ENCODE assay signal across 26 mouse cellular contexts in the genomic region with DNA sequence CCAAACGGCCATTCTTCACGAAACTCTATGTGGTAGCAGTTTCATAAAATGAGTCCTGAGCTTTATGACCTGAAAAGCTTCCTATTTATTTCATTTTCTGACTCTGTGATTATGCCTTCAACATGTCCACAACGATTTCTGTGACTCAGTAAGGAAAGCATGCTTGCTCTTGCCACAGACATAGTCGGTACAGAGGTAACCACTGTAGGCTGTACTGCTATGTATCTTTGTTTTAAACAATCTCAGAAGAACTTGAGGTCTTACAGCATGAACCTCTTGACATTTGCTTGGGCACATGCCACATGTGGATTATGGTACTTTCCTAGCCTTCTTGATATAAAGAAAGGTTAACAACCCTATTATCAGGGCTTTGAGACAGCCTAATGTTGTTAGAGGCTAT.
DNase-seq lines count a peak whose midpoint lies in the region; ATAC-seq and TF ChIP-seq lines count a peak whose summit lies in the region.
"Had no signal": no experiment of that assay in that cellular context is flagged by ENCODE, and none has a peak within 500 bp of the region (broad histone marks: within the 10 kb centered on the region; RNA-seq: fewer than 3 reads in every experiment).

No protein-coding gene starts in this region.

- TF ChIP-seq POLR2A in embryonic fibroblast, embryonic 13.5 days (IDR thresholded peaks at IDR 0.05; ENCODE audit: low read depth, low read length) = no peak

- TF ChIP-seq CTCF in Patski (IDR thresholded peaks at IDR 0.05) = no peak
- TF ChIP-seq CTCF in embryonic fibroblast, embryonic 13.5 days (IDR thresholded peaks at IDR 0.05; ENCODE audit: borderline replicate concordance, insufficient read depth, low read length) = no peak

- DNase-seq in 3134 (ENCODE audit: extremely low read depth, insufficient read length, low spot score) (peak; percentile 39), Patski (ENCODE audit: low read depth, low spot score) (no peak)
- DNase-seq in Muller cell, postnatal 12 days (ENCODE audit: inconsistent ontology term) = peak; percentile 31
- DNase-seq in cerebellum, adult 9-11 months = no peak
- DNase-seq in left cerebral cortex, postnatal 25 days (ENCODE audit: low spot score in 2 of 2) = no peak
- DNase-seq in yolk sac, embryonic 10.5 days (ENCODE audit: low spot score) = no peak
- DNase-seq: adrenal gland, adult 8-10 months; adrenal gland, postnatal 14 days; adrenal gland, postnatal 36 days; B cell, adult 2 months; cerebellum, adult 11-12 months; cerebellum, adult 2 months; cerebellum, adult 9-10 months; cerebellum, postnatal 14 days; cerebellum, postnatal 36 days; embryo, embryonic 11 days had no signal

- H3K27me3 ChIP-seq in Patski = no peaks in the 10 kb centered on the region
- H3K27me3 ChIP-seq: CH12.LX; embryonic facial prominence, embryonic 13.5 days; embryonic facial prominence, embryonic 15.5 days; forebrain, embryonic 12.5 days had no signal

- intact Hi-C loops in left cerebral cortex, postnatal 25 days (cut with DNase I) = no loop called here

- no peak overlapping the region for H3K4me3 ChIP-seq in embryonic fibroblast, embryonic 13.5 days (ENCODE audit: insufficient read depth, low read length)
- H3K4me3 ChIP-seq: embryonic facial prominence, embryonic 13.5 days; embryonic facial prominence, embryonic 15.5 days; forebrain, embryonic 10.5 days; forebrain, embryonic 12.5 days had no signal

- peaks cover 10% of the 10 kb centered on the region for H3K4me1 ChIP-seq in embryonic fibroblast, embryonic 13.5 days (ENCODE audit: control insufficient read depth, insufficient read depth, low read length)
- H3K4me1 ChIP-seq: embryonic facial prominence, embryonic 13.5 days; embryonic facial prominence, embryonic 15.5 days; forebrain, embryonic 10.5 days; forebrain, embryonic 12.5 days had no signal

- in situ Hi-C loops in Patski (cut with MboI; ENCODE audit: low pct_unique_long_range_greater_than_20kb) = no loop called here

- peak; percentile 31 for ATAC-seq in Patski
- no peak for ATAC-seq in monocyte, adult 5-6 weeks (replicated peaks; ENCODE audit: insufficient number of reproducible peaks, low FRiP score, low TSS enrichment, poor library complexity, severe bottlenecking)
- ATAC-seq: CD4-positive, CD25-positive, alpha-beta regulatory T cell, adult 4 months; forebrain, embryonic 14.5 days; forebrain, embryonic 16.5 days had no signal

- POLR2A ChIA-PET in Patski (lab: Charles Lee) = no interaction called here

- peak overlapping the region; percentile 92 for H3K27ac ChIP-seq in embryonic fibroblast, embryonic 13.5 days (ENCODE audit: insufficient read depth, low read length)
- H3K27ac ChIP-seq: embryonic facial prominence, embryonic 13.5 days; embryonic facial prominence, embryonic 15.5 days; forebrain, embryonic 10.5 days; forebrain, embryonic 12.5 days had no signal

- CTCF ChIA-PET in Patski (lab: Charles Lee) = no interaction called here

Comparison
In these comparisons a context has a peak if more than half of its experiments do, and no peak if none do; other contexts are left out.
1. DNase-seq: peak in 3134 (single experiment) and Muller cell, postnatal 12 days (single experiment); none in Patski (single experiment), cerebellum, adult 9-11 months (single experiment), left cerebral cortex, postnatal 25 days (0 of 2) and yolk sac, embryonic 10.5 days (single experiment).